Mouse (Mus musculus) ES-E14 (cell line): ENCODE measurements around the gene Olfr465-ps1.

ENCODE experiments used
- CHD2 ChIP-seq: IDR thresholded peaks from 2 replicates; pipeline ENCODE4 v1.6.1; 2014; ENCODE audit warnings: mild to moderate bottlenecking, low read depth, low read length, inconsistent platforms
- ZNF384 ChIP-seq: IDR thresholded peaks from 2 replicates; pipeline ENCODE4 v1.6.1; 2012; ENCODE audit warnings: low read depth, low read length, inconsistent platforms

DNA sequence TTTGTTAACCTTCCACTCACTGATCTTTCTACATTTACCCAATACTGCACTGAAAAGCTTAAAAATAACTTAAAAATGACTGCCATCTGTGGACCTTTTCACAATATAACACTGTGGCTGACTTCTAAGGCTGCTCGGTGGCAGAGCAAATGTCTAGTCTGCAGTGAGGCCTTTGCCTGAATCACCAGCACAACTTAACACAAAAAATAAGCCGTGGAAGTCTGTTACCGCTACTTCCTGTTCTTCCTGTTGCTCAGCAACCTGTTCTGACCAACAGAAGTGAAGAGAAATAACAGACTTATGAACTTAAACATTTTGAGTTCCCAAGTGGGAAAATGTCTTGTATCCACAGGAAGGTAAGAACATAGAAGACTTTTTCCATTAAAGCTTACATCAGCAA lies 36.7 kb upstream of the Olfr465-ps1 start:
- TF ChIP-seq CHD2 (no peak), ZNF384 (no peak)
